Mouse (Mus musculus) kidney, adult 2 months (tissue): ENCODE data around the gene Unc5b. TPM values are rescaled to one million over a fixed set of nuclear protein-coding genes. Genes with fewer than 3 reads are reported as not detected.

Source experiments
- DNase-seq: peaks from one replicate; pipeline ENCODE4 v3.0.0; 2021
- H3K27ac ChIP-seq: fragments of 200-500 bp; 2 replicates; pipeline ENCODE4 v1.5.1; 2012; ENCODE audit warnings: low read depth, low read length, control low read depth, inconsistent platforms; ENCODE audit not compliant: insufficient read depth
- H3K27me3 ChIP-seq: fragments of 200-500 bp; replicated peaks from 2 replicates; pipeline ENCODE4 v1.6.1; 2012; ENCODE audit warnings: mild to moderate bottlenecking, moderate library complexity, low read length, inconsistent platforms; ENCODE audit not compliant: control insufficient read depth, insufficient read depth
- H3K36me3 ChIP-seq: fragments of 200-500 bp; 2 replicates; pipeline ENCODE4 v1.6.1; 2012; ENCODE audit warnings: mild to moderate bottlenecking, moderate library complexity, low read length, inconsistent platforms; ENCODE audit not compliant: control insufficient read depth, insufficient read depth
- H3K4me1 ChIP-seq: fragments of 200-500 bp; 2 replicates; pipeline ENCODE4 v1.6.1; 2011; ENCODE audit warnings: low read length; ENCODE audit not compliant: control insufficient read depth, insufficient read depth
- H3K4me3 ChIP-seq: fragments of 200-500 bp; 2 replicates; pipeline ENCODE4 v1.5.1; 2011; ENCODE audit warnings: mild to moderate bottlenecking, low read depth, low read length, control low read depth; ENCODE audit not compliant: insufficient read depth
- CTCF ChIP-seq: fragments of 200-500 bp; conservative IDR thresholded peaks from 2 replicates; pipeline ENCODE4 v1.5.1; 2011; ENCODE audit warnings: low read depth, mild to moderate bottlenecking, control low read depth, low read length, moderate library complexity, mixed read lengths; ENCODE audit not compliant: insufficient read depth, insufficient read length
- POLR2A ChIP-seq: fragments of 200-500 bp; IDR thresholded peaks from one replicate; pipeline ENCODE4 v1.6.1; 2011; ENCODE audit warnings: low read depth, low read length, control low read depth
- WGBS: fragments of 180-500 bp; shearing (Covaris S2); methylation state at CpG from one replicate; pipeline ENCODE4 v1.1.7; 2018; 5-methylcytosine and 5-hydroxymethylcytosine counted together
- polyA plus RNA-seq: library from polyadenylated mRNA; depleted of rRNA; stranded (reverse); fragments of >200 nt; gene quantifications from 2 replicates; pipeline ENCODE4 v1.2.3, GENCODE M21; 2012

Gene Unc5b
- polyA plus RNA-seq, 1 experiment, result 6.1 TPM

GRCm38 (mm10) chr10:60834949-60835348 is 3.6 kb upstream of the Unc5b start:
- Histone ChIP-seq H3K27ac (no peak overlapping the region), H3K36me3 (no peaks in the 10 kb centered on the region), H3K4me1 (peaks cover 9% of the 10 kb centered on the region), H3K27me3 (no peaks in the 10 kb centered on the region), H3K4me3 (no peak overlapping the region)
- TF ChIP-seq POLR2A (no peak), CTCF (peak; percentile 95)
- 5% methylated on average over 13 of the region's 13 CpGs for WGBS
- peak; percentile 79 for DNase-seq

- 71% methylated on average over 12 of the region's 12 CpGs for WGBS
- no peak overlapping the region for H3K27ac ChIP-seq
- no peaks in the 10 kb centered on the region for H3K36me3 ChIP-seq
- H3K4me1 ChIP-seq, result peaks cover 9% of the 10 kb centered on the region
- TF ChIP-seq POLR2A (no peak), CTCF (no peak)
- DNase-seq, result peak; percentile 73
- no peaks in the 10 kb centered on the region for H3K27me3 ChIP-seq
- H3K4me3 ChIP-seq, result no peak overlapping the region
These were observed 1.3 kb upstream of the Unc5b start for GRCm38 (mm10) chr10:60832664-60833173.

GRCm38 (mm10) chr10:60830556-60831350 is 628 bp downstream of the Unc5b start:
- peak overlapping the region; percentile 17; the same call in 1 of the 2 replicates for H3K27ac ChIP-seq

GRCm38 (mm10) chr10:60830000-60830399 is 1.4 kb downstream of the Unc5b start:
- H3K4me1 ChIP-seq, result peaks cover 13% of the 10 kb centered on the region
- H3K27me3 ChIP-seq, result no peaks in the 10 kb centered on the region
- 4% methylated on average over 11 of the region's 11 CpGs for WGBS

More at GRCm38 (mm10) chr10:60830556-60831350, 628 bp downstream of the Unc5b start:
- DNase-seq, result no peak
- no peak for TF ChIP-seq POLR2A
- no peak for TF ChIP-seq CTCF
- H3K4me3 ChIP-seq, result peak overlapping the region; percentile 43
- WGBS, result under 1% methylated on average over 78 of the region's 78 CpGs
- peaks cover 13% of the 10 kb centered on the region for H3K4me1 ChIP-seq
- no peaks in the 10 kb centered on the region for H3K36me3 ChIP-seq
- H3K27me3 ChIP-seq, result no peaks in the 10 kb centered on the region

GRCm38 (mm10) chr10:60829071-60829470 is 2.3 kb downstream of the Unc5b start:
- TF ChIP-seq CTCF, result no peak
- TF ChIP-seq POLR2A, result no peak
- Histone ChIP-seq H3K4me1 (peaks cover 13% of the 10 kb centered on the region), H3K27me3 (no peaks in the 10 kb centered on the region), H3K27ac (no peak overlapping the region), H3K36me3 (no peaks in the 10 kb centered on the region), H3K4me3 (no peak overlapping the region)
- 65% methylated on average over 6 of the region's 6 CpGs for WGBS
- DNase-seq, result no peak

More at GRCm38 (mm10) chr10:60830000-60830399, 1.4 kb downstream of the Unc5b start:
- no peak for DNase-seq
- H3K4me3 ChIP-seq, result peak overlapping the region; percentile 43
- H3K36me3 ChIP-seq, result no peaks in the 10 kb centered on the region
- H3K27ac ChIP-seq, result no peak overlapping the region
- TF ChIP-seq CTCF (no peak), POLR2A (no peak)

GRCm38 (mm10) chr10:60827901-60828670 is 3.3 kb downstream of the Unc5b start:
- H3K27ac ChIP-seq, result no peak overlapping the region
- H3K36me3 ChIP-seq, result no peaks in the 10 kb centered on the region
- no peaks in the 10 kb centered on the region for H3K27me3 ChIP-seq
- WGBS, result 50% methylated on average over 17 of the region's 17 CpGs
- H3K4me3 ChIP-seq, result no peak overlapping the region
- DNase-seq, result no peak
- TF ChIP-seq CTCF (no peak), POLR2A (no peak)
- H3K4me1 ChIP-seq, result peaks cover 13% of the 10 kb centered on the region

GRCm38 (mm10) chr10:60827266-60827665 is 4.1 kb downstream of the Unc5b start:
- no peaks in the 10 kb centered on the region for H3K36me3 ChIP-seq
- TF ChIP-seq CTCF, result no peak
- no peak for TF ChIP-seq POLR2A
- no peak overlapping the region for H3K27ac ChIP-seq
- no peaks in the 10 kb centered on the region for H3K27me3 ChIP-seq
- H3K4me1 ChIP-seq, result peaks cover 8% of the 10 kb centered on the region
- H3K4me3 ChIP-seq, result no peak overlapping the region
- no peak for DNase-seq
- WGBS, result 22% methylated on average over 5 of the region's 5 CpGs
